Mouse (Mus musculus) common myeloid progenitor, adult 5-6 weeks (primary cell): ENCODE data around the gene Rhox9. TPM values are rescaled to one million over a fixed set of nuclear protein-coding genes. Genes with fewer than 3 reads are reported as not detected.
"Not testable (repeated sequence)": the region's sequence is repeated elsewhere in the genome, so short reads cannot be mapped to it uniquely, and the experiment has no call there.

Experiments used
- ATAC-seq: replicated peaks from 2 replicates; pipeline ENCODE4 v1.8.0; 2016; ENCODE audit warnings: low read depth, mild to moderate bottlenecking, moderate TSS enrichment, inconsistent platforms; ENCODE audit not compliant: poor library complexity, severe bottlenecking
- total RNA-seq: library from RNA; stranded (forward); fragments of 200-1000, 187-1606 nt; gene quantifications from 2 replicates; pipeline ENCODE4 v1.2.3, GENCODE M21; 2017

Gene Rhox9
- total RNA-seq = not detected in 2 replicates

GRCm38 (mm10) chrX:37901670-37902069 is at the start of gene Rhox9:
Rhox9 (minus strand) TSS chrX:37901770.
- not testable (repeated sequence) for ATAC-seq

GRCm38 (mm10) chrX:37916311-37916710 is 14.7 kb upstream of the Rhox9 start:
- ATAC-seq = no peak

DNA sequence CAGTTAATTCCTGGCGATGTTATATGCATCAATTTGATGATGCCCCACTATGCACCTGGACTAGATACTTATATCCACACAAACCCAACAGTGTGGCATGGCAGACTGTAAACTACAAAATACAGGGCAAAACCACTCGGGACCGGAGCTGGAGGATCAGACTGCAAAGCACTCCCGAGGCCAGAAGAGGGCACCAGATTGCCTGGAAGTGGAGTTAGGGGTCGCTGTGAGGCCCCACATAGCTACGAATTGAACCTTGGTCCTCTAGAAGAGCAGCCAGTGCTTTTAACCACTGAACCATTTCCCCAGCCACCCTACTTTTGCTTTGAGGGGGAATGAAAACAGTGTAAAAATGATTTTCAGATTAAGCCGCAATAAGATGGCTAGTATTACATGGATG is 7.0 kb upstream of the Rhox9 start:
- no peak for ATAC-seq

- ATAC-seq = no peak
These were observed 2.2 kb upstream of the Rhox9 start for GRCm38 (mm10) chrX:37903727-37904126.

GRCm38 (mm10) chrX:37897132-37897531 is 4.4 kb downstream of the Rhox9 start, which contains the start of gene Rhox7b:
Rhox7b (minus strand) TSS chrX:37897232.
- not testable (repeated sequence) for ATAC-seq

DNA sequence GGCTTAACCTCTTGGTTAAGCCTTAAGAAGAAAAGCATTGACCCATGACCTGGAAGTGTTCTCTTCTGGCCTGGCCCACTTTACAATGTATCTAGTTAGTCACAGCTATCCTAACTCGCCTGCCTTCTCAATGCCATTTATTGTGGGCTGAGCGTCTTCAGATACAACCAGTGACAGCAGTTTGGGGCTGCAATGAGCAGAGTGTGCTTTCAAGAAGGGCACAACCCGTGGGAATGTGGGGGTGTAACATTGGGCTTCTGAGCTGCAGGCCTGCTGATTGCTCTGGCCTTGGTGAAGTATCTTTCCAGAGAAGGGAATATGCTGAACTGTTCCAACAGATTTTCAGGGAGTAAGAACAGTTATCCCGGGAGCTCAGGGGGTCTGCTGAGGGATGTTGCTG is 22.7 kb downstream of the Rhox9 start, which contains the start of gene Rhox8:
TSS of gene Rhox8 (minus strand) at position 101 of the 400 bp plus-strand sequence.
- ATAC-seq = no peak

DNA sequence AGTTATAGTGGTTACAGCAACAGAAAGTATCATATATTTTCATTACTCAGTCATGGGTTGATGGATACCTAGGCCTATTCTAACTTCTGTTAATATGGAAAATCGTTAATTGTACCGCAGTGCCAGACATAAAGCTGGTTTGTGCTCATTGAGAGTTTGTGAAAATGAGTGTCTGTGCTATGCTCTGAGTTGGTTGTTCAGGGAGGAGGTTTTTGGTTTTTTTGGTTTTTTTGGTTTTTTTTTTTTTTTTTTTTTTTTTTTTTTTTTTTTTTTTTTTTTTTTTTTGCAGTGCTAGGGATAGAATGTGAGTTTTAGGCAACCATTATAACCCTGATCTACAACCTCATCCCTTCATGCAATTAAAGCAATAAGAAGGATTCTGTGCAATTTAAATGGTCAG is 29.9 kb downstream of the Rhox9 start:
- ATAC-seq = no peak

Other genes starting within 250 kb of the Rhox9 start
- not detected in 2 replicates for gene Rhox3h, start 233.0 kb downstream of the Rhox9 start, total RNA-seq
- gene Rhox2h, start 228.5 kb downstream of the Rhox9 start, total RNA-seq = not detected in 2 replicates
- not detected in 2 replicates for gene Rhox5, start 96.9 kb downstream of the Rhox9 start, total RNA-seq
- not detected in 2 replicates for gene Rhox6, start 74.9 kb downstream of the Rhox9 start, total RNA-seq
- gene Rhox7a, start 70.1 kb downstream of the Rhox9 start, total RNA-seq = not detected in 2 replicates
- not detected in 2 replicates for gene Rhox8, start 22.8 kb downstream of the Rhox9 start, total RNA-seq
- gene Rhox7b, start 4.5 kb downstream of the Rhox9 start, total RNA-seq = not detected in 2 replicates
- gene Btg1-ps1, start 117.0 kb upstream of the Rhox9 start, total RNA-seq = not detected in 2 replicates
- not detected in 2 replicates for gene Btg1-ps2, start 141.3 kb upstream of the Rhox9 start, total RNA-seq
- not detected in 2 replicates for gene Rhox10, start 164.7 kb upstream of the Rhox9 start, total RNA-seq
- gene Rhox11, start 183.4 kb upstream of the Rhox9 start, total RNA-seq = not detected in 2 replicates
- gene Rhox12, start 209.1 kb upstream of the Rhox9 start, total RNA-seq = not detected in 2 replicates
- not detected in 2 replicates for gene Rhox13, start 219.4 kb upstream of the Rhox9 start, total RNA-seq